Mouse (Mus musculus): Measurements from ENCODE around the gene Gng7.
A peak's percentile ranks its signal among the peaks of the same experiment; 100 is the strongest.
"Not testable (repeated sequence)": the region's sequence is repeated elsewhere in the genome, so short reads cannot be mapped to it uniquely, and the experiment has no call there.

The Gng7 gene

DNA sequence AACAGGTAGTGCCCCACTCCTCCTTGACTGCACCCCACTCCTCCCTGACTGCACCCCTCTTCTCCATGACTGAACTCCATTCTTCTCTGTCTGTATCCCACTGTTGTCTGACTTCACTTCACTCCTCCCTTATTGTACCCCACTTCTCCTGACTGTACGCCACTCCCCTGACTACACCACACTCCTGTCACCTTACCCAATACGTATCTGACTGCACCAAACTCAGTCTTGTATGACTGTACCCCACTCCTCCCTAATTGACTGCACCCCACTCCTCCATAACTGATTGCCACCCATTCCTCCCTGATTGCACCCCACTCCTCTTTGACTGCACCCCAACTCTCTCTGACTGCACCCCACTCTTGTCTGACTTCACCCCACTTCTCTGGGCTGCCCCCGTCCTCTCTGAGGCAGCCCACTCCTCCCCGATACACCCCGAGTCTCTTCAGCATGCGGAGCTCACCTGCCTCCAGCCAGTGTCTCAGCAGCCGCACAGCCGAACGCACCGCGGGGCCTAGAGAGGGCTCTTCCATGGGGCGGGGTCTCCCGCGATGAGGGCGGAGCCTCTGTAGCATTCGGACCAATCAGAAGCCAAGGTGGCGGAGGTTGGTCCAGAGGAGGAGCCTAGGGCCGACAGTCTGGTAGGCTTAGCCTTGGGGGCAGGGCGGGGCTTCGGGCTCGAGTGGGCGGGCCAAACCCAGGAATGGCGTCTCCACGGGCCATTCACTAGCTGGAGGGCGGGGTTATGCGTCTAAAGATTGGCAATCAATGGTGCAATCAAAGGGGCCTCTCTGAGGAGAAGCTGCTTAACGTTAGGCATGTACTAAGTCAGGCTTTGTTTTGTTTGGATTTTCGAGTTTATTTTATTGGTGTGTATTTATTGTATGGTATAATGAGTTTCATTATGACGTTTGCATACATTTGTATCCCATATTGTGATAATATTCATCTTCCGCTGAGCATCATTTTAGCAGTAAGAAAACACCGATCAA lies at the start of gene Gng7:
Gng7 (minus strand) TSS at position 553 of the 992 bp plus-strand sequence.
- DNase-seq (ENCODE audit: low read depth, low spot score), result peak; percentile 91

DNA sequence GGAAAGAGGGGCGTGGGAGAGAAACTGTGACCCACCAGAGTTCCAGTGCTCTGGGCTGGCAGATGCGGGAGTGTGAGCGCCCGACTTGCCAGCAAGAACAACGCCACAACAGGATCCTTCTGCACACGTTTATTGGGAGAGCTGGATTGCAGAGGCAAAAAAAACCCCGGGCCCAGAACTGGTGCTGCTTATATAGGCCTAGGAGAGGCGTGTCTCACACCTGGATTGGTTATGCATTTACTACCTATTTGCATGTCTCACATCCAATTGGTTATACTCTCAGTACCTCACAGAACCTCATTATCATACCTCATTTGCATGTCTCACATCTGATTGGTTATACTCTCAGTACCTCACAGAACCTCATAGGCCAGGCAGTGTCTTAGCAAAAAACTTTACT lies 49.8 kb upstream of the Gng7 start:
- DNase-seq (ENCODE audit: low read depth, low spot score), result not testable (repeated sequence)

DNA sequence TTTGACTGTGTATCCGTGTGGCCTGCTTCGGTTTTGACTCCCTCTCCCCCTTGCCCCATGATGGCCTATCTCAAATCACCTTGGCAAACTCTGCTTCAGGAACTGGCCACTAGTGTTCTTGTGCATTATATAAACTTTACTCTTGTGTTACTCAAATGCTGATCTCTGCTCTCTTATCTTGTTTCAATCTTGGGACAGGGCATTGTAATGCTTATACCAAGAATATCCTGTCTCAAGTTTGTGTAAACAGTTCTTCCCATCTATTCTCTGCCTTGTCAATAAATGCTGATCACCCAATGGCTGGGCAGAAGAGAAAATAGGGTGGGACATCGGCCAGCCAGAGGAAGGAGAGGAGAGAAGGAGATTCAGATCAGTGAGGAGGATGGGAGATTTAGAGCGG lies 48.0 kb upstream of the Gng7 start:
- DNase-seq (ENCODE audit: low read depth, low spot score), result no peak

DNA sequence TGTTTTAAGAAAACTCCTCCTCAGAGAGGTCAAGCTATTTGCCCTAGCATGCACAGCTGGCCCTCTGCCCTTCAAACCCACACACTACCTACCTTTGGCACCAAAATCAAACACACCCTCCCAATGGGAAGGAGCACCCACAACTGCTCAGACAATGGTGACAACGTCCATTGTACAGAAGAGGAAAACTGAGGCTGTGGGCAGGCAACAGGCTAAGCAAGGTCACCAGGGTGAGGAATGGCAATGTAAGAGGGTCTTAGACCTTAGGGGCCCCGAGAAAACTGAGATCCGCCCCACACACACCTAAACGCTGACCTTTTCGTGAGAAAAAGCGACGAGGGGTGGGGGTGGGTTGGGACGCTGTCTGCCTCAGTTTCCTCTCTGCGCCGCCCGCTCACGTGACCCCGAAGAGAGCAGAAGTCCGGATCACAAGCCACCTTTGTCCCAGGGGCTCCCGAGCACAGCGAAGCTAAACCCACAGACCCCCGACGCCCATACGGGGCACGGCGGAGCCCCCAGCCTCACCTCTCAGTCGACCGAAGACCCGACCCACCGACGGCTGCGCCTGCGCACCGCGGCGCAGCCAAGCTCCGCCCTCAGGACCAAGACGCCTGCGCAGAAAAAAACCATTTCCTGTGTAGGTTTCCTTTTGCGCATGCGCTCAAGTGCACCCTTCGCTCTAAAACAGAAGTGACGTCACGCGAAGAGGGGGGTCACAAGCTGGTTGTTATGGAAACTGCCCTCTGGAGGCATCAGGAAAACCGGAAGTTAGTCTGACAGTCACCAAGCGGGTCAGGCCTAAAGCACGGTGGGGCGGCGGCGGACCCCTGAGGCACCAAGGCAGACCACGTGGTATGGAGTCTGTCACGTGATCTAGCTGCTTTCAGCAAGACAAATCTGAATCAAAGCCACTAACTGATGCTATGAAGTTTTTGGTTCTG lies 45.1 kb upstream of the Gng7 start, which contains the start of gene Sgta:
Sgta (minus strand) TSS at position 579 of the 941 bp plus-strand sequence.
- DNase-seq (ENCODE audit: low read depth, low spot score), result peak; percentile 100

DNA sequence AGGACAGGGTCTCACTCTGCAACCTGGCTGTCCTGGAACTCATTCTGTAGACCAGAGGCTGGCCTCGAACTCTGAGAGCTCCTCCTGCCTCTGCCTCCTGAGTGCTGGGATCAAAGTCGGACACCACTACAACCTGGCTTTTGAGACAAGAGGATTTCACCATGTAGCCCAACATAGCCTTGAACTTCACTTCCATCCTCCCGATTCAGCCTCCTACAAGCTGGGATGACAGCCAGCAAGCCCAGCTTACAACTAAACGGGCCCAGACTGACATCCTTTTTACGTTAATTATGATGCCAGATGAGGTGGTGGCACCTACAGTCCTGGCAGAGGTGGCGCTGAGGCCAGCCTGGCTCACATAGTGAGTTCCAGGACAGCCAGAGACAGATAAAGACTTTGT lies 44.2 kb upstream of the Gng7 start:
- DNase-seq (ENCODE audit: low read depth, low spot score), result no peak

DNA sequence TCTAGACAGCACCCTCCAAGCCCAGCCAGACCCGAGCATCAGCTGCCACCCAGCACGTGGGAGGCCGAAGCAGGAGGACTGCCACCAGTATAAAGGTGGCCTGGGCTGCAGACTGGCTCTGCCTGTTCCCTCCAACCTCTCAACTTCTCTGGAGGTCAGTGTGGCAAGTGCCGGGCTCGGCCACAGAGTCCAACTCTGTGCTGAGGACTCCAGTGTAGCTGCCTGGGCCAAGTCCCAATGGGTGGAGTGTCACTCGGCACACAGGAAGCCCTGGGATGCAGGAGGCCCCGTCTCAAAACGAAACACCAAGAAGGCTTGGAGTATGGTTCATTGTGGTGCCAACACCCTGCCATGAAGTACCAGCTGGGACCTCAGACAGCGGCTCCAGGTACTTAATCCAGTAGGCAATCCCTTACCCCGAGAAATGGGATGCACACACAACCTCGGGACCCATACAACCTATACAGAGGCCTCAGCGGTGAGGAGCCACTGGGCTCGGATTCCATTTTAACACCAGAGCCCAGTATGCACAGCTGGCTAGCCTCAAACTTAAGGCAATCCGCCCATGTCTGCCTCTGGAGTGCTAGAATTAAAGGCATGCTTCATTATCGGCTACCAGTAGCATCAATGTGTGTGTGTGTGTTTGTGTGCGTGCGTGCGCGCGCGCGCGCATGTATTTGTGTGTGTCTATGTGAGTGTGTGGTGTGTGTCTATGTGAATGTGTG lies 42.8 kb upstream of the Gng7 start:
- DNase-seq (ENCODE audit: low read depth, low spot score), result no peak

DNA sequence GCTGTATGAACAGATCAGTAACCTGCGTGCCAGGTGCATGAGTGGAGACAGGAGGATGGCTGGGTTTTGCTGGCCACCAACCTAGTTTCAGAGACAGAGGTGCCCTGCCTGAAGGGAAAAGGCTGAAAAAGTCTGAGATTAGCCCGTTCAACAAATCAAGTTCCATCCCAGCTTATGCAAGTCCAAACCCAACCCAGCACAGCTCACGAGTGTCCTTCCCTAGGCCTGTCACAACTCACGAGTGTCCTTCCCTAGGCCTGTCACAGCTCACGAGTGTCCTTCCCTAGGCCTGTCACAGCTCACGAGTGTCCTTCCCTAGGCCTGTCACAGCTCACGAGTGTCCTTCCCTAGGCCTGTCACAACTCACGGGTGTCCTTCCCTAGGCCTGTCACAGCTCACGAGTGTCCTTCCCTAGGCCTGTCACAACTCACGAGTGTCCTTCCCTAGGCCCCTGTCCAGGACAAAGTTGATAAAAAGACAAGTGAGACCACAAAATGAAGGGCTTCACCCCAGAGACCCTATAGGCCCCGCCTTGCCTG lies 41.1 kb upstream of the Gng7 start:
- DNase-seq (ENCODE audit: low read depth, low spot score), result not testable (repeated sequence)

DNA sequence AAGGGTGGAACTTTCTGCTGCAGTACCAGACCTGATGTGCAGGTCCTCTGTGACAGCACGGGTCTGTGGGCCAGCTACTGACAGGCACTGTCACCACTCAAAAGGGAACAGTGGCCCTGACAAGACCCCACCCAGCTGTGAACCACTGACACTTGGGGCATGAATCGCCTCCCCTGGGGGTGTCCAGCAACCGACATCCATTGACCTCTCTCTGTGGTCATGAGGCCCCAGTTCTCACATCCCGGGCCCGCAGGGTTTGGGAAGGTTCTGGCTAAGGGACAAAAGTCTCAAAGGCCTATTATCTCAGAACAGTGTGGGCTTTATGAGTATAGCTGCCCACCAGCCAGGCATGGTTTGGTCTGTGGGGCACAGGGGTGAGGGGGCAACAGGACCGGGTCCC lies 40.4 kb upstream of the Gng7 start:
- DNase-seq (ENCODE audit: low read depth, low spot score), result no peak

DNA sequence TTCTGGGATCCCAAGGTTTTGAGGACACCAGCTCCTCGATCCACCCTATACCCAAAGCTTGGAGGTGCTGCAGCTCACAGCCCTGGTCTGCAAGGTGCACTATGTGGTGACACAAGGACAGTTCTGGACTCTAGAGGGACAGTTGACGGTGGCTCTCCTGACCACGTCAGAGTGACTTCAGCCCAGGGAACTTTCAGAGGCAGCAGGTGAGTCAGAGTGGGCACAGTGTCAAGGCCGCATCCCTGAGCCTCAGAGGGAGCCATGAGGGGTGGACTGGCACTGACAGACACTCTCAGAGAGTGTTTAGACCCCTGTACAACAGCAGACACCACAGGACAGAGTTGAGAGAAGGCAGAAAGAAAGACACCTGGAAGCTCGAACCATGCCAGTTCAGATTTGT lies 37.8 kb upstream of the Gng7 start:
- DNase-seq (ENCODE audit: low read depth, low spot score), result no peak

DNA sequence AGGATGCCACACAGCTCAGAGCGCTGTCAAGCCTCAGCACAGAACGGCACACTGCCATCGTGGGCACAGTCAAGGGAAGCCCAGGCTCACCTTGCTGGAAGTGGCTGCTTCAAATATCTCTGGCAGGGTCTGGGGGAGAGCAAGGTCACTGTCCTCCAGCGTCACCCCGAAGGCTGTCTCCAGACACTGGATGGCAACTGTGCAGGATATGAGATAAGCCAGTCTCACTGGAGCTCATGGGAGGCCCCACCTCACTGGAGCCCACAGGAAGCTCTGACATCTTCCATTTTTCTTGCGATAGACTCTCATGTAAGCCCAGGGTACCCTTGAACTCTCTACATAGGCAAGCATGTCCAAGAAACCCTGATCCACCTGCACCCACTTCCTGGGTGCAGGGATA lies 36.4 kb upstream of the Gng7 start:
- no peak for DNase-seq (ENCODE audit: low read depth, low spot score)

DNA sequence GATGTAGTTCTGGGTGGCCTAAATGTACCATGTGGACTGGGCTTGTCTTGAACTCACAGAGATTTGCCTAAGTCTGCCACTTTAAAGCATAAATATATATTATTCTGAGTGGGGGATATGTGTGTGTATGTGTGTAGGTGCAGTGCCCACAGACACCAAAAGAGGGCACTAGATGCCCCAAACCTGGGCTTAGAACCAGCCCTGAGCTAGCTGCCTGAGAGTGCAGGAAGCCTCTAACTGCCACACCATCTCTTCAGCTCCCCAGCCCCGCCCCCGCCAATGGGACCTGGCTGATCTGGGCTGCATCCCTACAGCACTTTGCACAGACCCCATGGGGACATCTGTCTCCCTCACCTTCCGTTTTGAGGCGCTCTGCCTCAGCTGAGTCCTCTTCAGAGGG lies 35.9 kb upstream of the Gng7 start:
- no peak for DNase-seq (ENCODE audit: low read depth, low spot score)

DNA sequence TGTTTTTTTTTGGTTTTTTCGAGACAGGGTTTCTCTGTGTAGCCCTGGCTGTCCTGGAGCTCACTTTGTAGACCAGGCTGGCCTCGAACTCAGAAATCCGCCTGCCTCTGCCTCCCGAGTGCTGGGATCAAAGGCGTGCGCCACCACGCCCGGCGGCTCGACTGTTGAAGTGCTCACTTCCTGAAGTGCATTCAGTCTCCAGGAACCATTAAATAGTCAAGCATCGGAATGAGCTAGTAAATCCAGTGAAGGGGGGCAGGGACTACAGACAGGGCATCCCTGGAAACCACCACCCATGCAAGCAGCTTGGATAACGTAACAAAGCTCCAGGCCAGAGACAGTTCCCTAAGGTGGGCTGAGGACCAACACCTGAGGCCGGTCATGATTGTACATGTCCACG lies 30.5 kb upstream of the Gng7 start:
- not testable (repeated sequence) for DNase-seq (ENCODE audit: low read depth, low spot score)

DNA sequence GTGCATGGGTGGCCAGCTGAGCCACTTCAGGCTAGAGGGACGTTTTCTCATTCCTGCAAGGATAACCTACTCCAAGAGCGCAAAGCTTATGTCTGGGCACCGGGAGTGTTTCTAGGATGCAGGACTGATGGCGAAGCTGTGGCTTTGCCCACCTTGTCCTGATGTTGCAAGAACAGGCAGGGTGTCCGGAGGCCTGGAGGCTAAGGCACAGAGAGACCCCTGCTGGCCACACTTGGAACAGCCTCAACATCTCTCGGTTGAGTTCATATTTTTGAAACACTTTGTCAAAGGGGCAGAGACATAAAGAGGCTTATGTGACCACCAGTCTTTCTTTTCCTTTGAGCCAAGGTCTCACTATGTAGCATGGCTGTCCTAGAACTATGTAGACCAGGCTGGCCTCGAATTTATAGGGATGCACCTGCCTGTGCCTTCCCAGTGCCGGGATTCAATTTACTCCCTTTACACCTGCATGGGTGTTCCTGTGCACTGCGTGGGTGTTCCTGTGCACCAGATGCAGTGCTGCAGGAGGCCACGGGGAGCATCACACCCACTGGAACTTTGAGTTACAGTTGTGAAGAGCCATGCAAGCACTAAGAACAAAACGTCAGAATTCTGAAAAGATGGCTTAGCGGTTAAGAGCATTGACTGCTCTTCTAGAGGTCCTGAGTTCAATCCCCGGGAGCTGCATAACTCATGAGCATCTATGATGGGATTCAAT lies 26.9 kb upstream of the Gng7 start:
- peak; percentile 56 for DNase-seq (ENCODE audit: low read depth, low spot score)

DNA sequence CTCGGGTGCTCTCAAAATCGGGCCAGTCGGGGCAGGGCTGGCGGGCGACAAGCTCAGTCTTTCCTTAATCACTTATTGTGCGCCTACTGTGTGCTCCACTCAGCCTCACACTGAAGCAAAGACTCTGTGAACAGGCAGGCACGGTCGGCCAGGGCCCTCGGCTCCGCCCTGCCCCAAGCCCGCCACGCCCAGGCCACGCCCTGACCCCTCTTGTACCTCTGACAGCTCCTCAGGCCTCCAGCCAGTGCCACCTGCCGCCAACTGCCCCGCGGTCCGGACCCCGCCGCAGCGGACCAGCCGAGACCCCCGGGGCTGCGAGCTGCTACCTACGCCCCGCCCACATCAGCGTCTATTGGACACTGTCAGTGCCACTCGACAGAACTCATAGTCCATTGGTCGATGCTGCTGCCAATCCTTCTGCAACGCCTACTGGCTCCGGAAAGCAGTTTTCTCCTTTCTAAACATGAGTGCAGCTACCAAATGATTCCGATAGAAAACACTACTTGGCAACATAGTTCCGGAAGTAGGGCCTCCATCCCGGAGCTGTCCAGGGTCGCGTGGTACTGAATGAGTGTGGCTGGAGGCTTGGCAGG lies 22.3 kb upstream of the Gng7 start, which contains the start of gene Slc39a3:
Slc39a3 (minus strand) TSS at position 439 of the 593 bp plus-strand sequence.
- peak; percentile 100 for DNase-seq (ENCODE audit: low read depth, low spot score)

DNA sequence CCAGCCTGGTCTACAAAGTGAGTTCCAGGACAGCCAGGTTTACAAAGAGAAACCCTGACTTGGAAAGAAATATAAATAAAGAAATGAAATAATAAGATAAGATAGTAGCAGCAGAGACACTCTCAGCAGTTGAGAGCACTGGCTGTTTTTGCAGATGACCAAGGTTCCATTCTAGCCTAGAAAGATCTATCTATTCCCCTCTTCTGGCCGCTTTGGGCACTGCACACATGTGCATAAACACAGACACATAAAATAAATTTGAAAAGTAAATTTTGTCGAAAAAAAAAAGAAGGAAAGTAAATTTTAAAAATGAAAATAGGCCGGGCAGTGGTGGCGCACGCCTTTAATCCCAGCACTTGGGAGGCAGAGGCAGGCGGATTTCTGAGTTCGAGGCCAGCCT lies 21.5 kb upstream of the Gng7 start:
- DNase-seq (ENCODE audit: low read depth, low spot score), result no peak

DNA sequence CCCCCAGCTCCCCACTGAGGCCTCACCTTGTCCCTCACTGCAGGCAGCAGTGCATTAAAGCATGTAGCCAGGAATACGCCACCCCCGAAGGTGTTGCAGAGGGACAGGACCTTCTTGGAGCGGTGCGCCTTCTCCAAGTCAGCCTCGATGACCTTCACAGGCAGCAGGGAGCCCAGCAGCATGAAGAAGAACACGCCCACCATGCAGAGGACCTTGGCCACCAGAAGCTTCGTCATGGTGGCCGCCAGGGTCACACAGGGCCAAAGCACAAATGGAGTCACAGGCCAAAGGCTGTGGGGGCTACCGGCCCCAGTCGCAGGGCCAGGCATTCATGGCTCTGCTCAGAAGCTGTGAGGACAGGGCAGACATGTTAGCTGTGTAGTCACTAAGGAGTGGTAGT lies 18.8 kb upstream of the Gng7 start:
- DNase-seq (ENCODE audit: low read depth, low spot score), result no peak

DNA sequence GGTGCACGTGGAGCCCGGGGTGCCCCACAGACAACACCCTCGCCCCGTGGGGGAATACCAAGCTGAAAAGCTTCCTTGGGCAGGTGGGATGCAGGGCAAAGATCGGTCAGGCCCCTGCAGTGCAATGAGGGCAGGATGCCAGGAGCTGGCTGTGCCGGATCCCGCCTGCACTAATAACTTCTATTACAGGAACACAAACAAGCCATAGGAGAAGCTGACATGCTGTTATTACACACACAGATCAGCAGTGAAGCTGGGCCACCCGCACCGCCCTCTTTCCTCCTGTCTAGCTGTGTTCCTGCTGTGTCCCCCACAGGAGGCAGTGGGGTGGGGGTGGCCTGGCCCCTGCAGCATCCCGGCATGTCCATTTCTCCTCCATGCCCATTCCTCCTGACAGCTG lies 14.3 kb upstream of the Gng7 start:
- DNase-seq (ENCODE audit: low read depth, low spot score), result no peak

DNA sequence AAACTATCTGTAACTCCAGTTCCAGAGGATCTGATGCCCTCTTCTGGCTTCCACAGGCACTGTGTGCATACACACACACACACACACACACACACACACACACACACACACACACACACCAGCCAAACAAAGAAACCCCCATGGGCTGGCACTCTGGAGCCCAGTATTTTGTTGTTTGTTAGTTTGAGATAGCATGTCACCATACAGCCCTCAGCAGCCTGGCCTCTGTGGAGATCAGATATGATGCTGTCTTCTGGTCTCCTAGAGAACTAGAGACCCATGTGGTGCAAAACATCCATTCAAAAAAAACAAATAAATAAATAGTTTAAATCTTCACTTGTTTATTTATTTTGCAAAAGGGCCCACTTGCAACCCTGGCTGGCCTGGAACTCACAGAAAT lies 13.5 kb upstream of the Gng7 start:
- no peak for DNase-seq (ENCODE audit: low read depth, low spot score)

DNA sequence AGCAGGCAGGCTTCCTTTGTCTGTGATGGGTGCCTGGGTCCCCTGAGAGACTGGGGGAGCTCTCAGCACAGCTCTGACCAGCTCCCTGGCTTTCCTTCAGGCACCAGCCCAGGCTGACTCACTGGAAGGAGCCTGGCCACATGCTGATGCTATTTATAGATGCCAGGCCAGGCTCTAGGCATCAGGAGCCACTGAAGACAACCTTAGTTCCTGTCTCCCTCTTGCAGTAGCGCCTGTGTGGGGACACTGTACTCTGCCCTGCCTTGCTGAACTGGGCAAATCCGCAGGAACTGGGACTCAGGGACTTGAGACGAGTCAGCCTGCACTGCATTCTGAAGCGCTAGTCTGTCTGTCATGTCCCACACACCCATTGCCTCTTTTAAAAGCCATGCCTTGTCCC lies 12.6 kb upstream of the Gng7 start:
- no peak for DNase-seq (ENCODE audit: low read depth, low spot score)

DNA sequence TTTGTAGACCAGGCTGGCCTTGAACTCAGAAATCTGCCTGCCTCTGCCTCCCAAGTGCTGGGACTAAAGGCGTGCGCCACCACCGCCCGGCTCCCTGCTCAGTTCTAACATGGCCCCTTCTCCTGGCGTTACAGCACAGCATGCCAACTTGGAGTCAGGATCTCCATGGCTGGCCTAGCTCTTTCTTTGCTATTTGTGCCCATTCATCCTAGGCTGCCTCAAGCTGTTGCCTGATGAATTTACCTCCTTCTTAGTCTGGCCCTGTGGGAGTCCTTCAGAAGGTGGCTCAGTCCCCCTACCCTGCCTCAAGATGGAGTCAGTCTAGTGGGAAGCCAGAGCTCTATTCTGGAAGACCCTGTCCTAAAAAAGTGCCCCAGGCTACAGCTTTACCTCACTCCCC lies 12.1 kb upstream of the Gng7 start:
- DNase-seq (ENCODE audit: low read depth, low spot score), result no peak
